Mouse (Mus musculus): ENCODE results near the gene Edar. TPM values are rescaled to one million over a fixed set of nuclear protein-coding genes. Genes with fewer than 3 reads are reported as not detected.

Gene Edar
- total RNA-seq, 2 experiments from 2014 or later = 0.13 to 0.15 TPM

- no peak overlapping the region for H3K27ac ChIP-seq
- no peak overlapping the region for H3K4me3 ChIP-seq
- DNase-seq (ENCODE audit: low spot score in 2 of 2) = no peak
- no peak for TF ChIP-seq CTCF (conservative IDR thresholded peaks at IDR 0.05)
These were observed 69.1 kb downstream of the Edar start for GRCm38 (mm10) chr10:58606356-58606755.

GRCm38 (mm10) chr10:58604779-58605178 is 70.7 kb downstream of the Edar start:
- Histone ChIP-seq H3K4me3 (no peak overlapping the region), H3K27ac (no peak overlapping the region)
- no peak for TF ChIP-seq CTCF (conservative IDR thresholded peaks at IDR 0.05)
- peak in 1 of 2 experiments; percentile 16 for DNase-seq (ENCODE audit: low spot score in 2 of 2)

- H3K27ac ChIP-seq = no peak overlapping the region
- no peak for DNase-seq (ENCODE audit: low spot score in 2 of 2)
- TF ChIP-seq CTCF (conservative IDR thresholded peaks at IDR 0.05) = no peak
- H3K4me3 ChIP-seq = no peak overlapping the region
These were observed 73.5 kb downstream of the Edar start for GRCm38 (mm10) chr10:58601946-58602345.

GRCm38 (mm10) chr10:58601431-58601901 is 74.0 kb downstream of the Edar start:
- no peak for TF ChIP-seq CTCF (conservative IDR thresholded peaks at IDR 0.05)
- Histone ChIP-seq H3K4me3 (no peak overlapping the region; the same call in 1 of the 2 replicates), H3K27ac (peak overlapping the region; percentile 52)
- peak; percentile 38 to 69 for DNase-seq (ENCODE audit: low spot score in 2 of 2)

GRCm38 (mm10) chr10:58600983-58601382 is 74.5 kb downstream of the Edar start:
- DNase-seq (ENCODE audit: low spot score in 2 of 2) = no peak
- Histone ChIP-seq H3K4me3 (no peak overlapping the region), H3K27ac (peak overlapping the region; percentile 52)
- TF ChIP-seq CTCF (conservative IDR thresholded peaks at IDR 0.05) = no peak

- no peak for TF ChIP-seq CTCF (conservative IDR thresholded peaks at IDR 0.05)
- no peak for DNase-seq (ENCODE audit: low spot score in 2 of 2)
- Histone ChIP-seq H3K4me3 (no peak overlapping the region), H3K27ac (no peak overlapping the region)
These were observed 75.3 kb downstream of the Edar start for GRCm38 (mm10) chr10:58600151-58600550.

GRCm38 (mm10) chr10:58595821-58596220 is 79.6 kb downstream of the Edar start:
- DNase-seq (ENCODE audit: low spot score in 2 of 2) = no peak
- no peak for TF ChIP-seq CTCF (conservative IDR thresholded peaks at IDR 0.05)
- no peak overlapping the region for H3K27ac ChIP-seq
- H3K4me3 ChIP-seq = no peak overlapping the region

- H3K4me3 ChIP-seq = no peak overlapping the region
- no peak for DNase-seq (ENCODE audit: low spot score in 2 of 2)
- no peak for TF ChIP-seq CTCF (conservative IDR thresholded peaks at IDR 0.05)
- no peak overlapping the region for H3K27ac ChIP-seq
These were observed 80.3 kb downstream of the Edar start for GRCm38 (mm10) chr10:58595197-58595596.

GRCm38 (mm10) chr10:58594486-58594885 is 81.0 kb downstream of the Edar start:
- no peak for DNase-seq (ENCODE audit: low spot score in 2 of 2)
- no peak for TF ChIP-seq CTCF (conservative IDR thresholded peaks at IDR 0.05)
- no peak overlapping the region for H3K27ac ChIP-seq
- H3K4me3 ChIP-seq = no peak overlapping the region

- TF ChIP-seq CTCF (conservative IDR thresholded peaks at IDR 0.05) = no peak
- Histone ChIP-seq H3K27ac (no peak overlapping the region), H3K4me3 (no peak overlapping the region)
- no peak for DNase-seq (ENCODE audit: low spot score in 2 of 2)
These were observed 89.8 kb downstream of the Edar start for GRCm38 (mm10) chr10:58585427-58586223.

GRCm38 (mm10) chr10:58560521-58560920 is 114.9 kb downstream of the Edar start:
- TF ChIP-seq CTCF (conservative IDR thresholded peaks at IDR 0.05) = no peak
- H3K4me3 ChIP-seq = no peak overlapping the region
- no peak overlapping the region for H3K27ac ChIP-seq

GRCm38 (mm10) chr10:58559901-58560300 is 115.6 kb downstream of the Edar start:
- no peak overlapping the region for H3K4me3 ChIP-seq
- H3K27ac ChIP-seq = no peak overlapping the region
- peak; percentile 14 to 42 for DNase-seq (ENCODE audit: low spot score in 2 of 2)
- TF ChIP-seq CTCF (conservative IDR thresholded peaks at IDR 0.05) = peak; percentile 85

More at GRCm38 (mm10) chr10:58560521-58560920, 114.9 kb downstream of the Edar start:
- no peak for DNase-seq (ENCODE audit: low spot score in 2 of 2)

GRCm38 (mm10) chr10:58559098-58559497 is 116.4 kb downstream of the Edar start:
- Histone ChIP-seq H3K4me3 (no peak overlapping the region), H3K27ac (no peak overlapping the region)
- peak; percentile 83 for TF ChIP-seq CTCF (conservative IDR thresholded peaks at IDR 0.05)
- peak; percentile 37 to 61 for DNase-seq (ENCODE audit: low spot score in 2 of 2)
